Mouse (Mus musculus): Measurements from ENCODE around the gene Spink8. TPM values are rescaled to one million over a fixed set of nuclear protein-coding genes. Genes with fewer than 3 reads are reported as not detected.

The Spink8 gene
- total RNA-seq, 1 experiment from 2014 or later: not detected

DNA sequence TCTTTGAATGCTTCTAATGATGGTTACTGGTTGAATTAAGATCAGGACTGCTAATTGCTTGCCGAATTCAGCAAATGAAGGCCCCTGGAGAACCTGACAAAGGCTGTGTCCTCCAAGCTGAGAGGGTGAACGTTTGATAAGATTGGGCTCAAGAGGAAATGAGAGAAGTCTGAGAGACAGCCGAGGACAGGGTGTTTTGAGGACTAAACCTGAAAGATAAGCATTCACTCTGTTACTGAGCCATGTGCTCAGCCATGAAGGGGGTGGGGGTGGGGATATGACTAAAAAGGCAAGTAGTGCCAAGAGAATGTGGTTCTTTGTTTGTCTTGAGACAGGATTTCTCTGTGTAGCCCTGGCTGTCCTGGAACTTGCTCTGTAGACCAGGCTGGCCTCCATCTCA lies 51.0 kb downstream of the Spink8 start:
- peak; percentile 73 for ATAC-seq (replicated peaks; ENCODE audit: low read depth, poor library complexity, severe bottlenecking)

DNA sequence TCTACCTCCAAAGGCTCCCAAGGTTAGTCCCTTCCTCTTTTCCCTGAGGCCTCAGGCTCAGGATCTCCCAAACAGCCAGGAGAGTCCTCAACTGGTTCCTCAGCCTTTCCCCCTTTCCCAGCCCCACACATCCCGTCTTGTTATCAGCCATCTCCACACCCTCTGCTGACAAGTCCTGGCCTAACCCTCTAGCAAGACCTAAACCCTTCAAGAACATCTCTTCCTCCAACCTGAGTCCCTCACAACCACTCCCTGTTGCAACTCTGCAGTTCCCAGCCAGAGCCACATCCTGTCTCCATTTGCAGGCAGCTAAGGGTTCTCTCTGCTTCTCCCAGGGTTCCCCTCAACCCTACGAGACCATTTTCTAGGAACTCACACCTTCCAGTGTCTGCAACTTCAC lies 54.1 kb downstream of the Spink8 start:
- no peak for ATAC-seq (replicated peaks; ENCODE audit: low read depth, poor library complexity, severe bottlenecking)

DNA sequence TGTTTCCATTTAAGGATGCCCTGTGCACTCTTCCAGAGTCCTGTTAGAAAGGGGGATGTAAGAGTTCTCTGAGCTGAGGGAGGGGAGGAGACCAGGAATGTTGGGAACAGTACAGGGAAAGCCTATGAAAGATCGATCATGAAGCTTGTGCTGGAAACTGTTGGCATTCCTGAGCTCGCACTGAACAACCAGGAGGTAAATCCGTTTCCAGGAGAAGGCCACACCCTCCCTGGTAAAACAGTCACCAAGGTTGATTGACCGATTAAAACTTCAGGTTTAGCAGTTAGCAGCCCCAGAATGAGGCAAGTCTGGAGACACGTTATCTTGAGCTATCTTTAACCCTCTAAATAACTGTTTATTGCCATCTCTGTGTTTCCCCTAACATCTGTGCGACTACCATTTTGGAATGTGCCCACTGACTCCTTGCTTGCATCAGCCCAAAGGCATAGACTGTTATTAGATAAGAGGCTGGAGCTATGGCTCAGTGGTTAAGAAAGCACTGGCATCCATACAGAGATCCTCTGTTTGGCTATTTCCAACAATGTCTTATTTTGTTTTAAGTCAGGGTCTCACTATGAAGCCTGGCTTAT lies 59.0 kb downstream of the Spink8 start:
- ATAC-seq (replicated peaks; ENCODE audit: low read depth, poor library complexity, severe bottlenecking): no peak

- ATAC-seq (replicated peaks; ENCODE audit: low read depth, poor library complexity, severe bottlenecking): peak; percentile 97
Observed at GRCm38 (mm10) chr9:109874797-109875691, 63.0 kb downstream of the Spink8 start, which contains the start of gene Cdc25a. Cdc25a (plus strand) TSS chr9:109875579.

DNA sequence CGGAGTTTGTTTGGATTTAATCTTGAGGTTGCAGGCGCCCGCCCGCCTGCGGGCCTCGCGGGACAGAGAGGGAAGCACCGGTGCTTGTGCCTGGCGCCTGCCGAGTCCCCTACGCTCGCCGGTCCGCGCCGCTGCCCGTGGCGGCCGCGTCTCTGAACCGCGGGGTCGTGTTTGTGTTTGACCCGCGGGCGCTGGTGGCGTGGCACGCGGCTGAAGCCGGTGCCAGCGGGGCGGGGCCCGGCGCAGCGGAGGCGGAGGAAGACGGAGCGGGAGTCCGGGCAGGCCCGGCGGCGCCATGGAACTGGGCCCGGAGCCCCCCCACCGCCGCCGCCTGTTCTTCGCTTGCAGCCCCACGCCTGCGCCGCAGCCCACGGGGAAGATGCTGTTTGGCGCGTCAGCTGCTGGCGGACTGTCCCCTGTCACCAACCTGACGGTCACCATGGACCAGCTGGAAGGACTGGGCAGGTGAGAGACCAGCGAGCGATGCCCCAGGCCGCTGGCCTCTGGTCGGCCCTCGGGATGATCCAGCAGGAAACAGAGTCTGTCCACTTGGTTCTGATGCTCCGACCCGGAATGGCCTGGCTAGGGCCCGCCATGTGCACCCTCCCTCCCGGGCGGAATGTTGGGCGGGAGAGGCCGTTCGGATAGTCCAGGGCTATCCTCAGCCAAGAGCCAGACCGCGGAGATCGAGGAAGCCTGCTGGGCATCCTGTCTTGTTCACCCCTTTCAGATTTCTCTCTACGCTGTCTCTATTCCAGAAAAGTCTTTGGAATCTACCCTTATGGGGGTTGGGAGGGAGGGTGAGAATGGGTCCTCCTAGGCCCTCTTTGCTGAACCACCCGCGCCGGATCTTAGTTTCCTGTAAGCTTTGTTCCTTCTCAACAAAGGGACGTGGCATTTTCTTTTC lies 63.9 kb downstream of the Spink8 start:
- ATAC-seq (replicated peaks; ENCODE audit: low read depth, poor library complexity, severe bottlenecking): 0 out of 2 replicates have a peak, but pooled peaks have one; percentile 3

Other genes with a start within 250 kb of the Spink8 start
- not detected in 2 replicates for gene Fbxw15, start 244.0 kb upstream of the Spink8 start, total RNA-seq (2017)
- gene Fbxw24, start 186.2 kb upstream of the Spink8 start, total RNA-seq (2017): not detected in 2 replicates
- not detected in 2 replicates for gene Fbxw25, start 147.6 kb upstream of the Spink8 start, total RNA-seq (2017)
- gene Fbxw18, start 109.6 kb upstream of the Spink8 start, total RNA-seq (2017): not detected in 2 replicates
- gene Fbxw26, start 66.2 kb upstream of the Spink8 start, total RNA-seq (2017): not detected in 2 replicates
- not detected in 2 replicates for gene Fbxw27, start 21.6 kb upstream of the Spink8 start, total RNA-seq (2017)
- 21.8 and 23.6 TPM in 2 replicates for gene Nme6, start 20.5 kb downstream of the Spink8 start, total RNA-seq (2017)
- 47.0 and 48.3 TPM in 2 replicates for gene Camp, start 37.3 kb downstream of the Spink8 start, total RNA-seq (2017)
- gene Cdc25a, start 63.3 kb downstream of the Spink8 start, total RNA-seq (2017): 39.7 and 58.2 TPM in 2 replicates
- gene Map4, start 119.2 kb downstream of the Spink8 start, total RNA-seq (2017): 16.4 and 19.1 TPM in 2 replicates